Mouse (Mus musculus): Measurements from ENCODE around the gene Olfr491. TPM values are rescaled to one million over a fixed set of nuclear protein-coding genes. Genes with fewer than 3 reads are reported as not detected.

Gene Olfr491
- total RNA-seq (2021): not detected
- long read RNA-seq, experiment 1: 0 reads
- long read RNA-seq, experiment 2: 0 reads

GRCm38 (mm10) chr7:108313151-108313550 is at the start of gene Olfr491:
Gene Olfr491, plus strand, starts transcription at chr7:108313451.
- no peak for DNase-seq

- DNase-seq: no peak
Measured at GRCm38 (mm10) chr7:108288834-108289233, 24.4 kb upstream of the Olfr491 start, which contains the start of gene Olfr490. Gene Olfr490, minus strand, starts transcription at chr7:108288934.

GRCm38 (mm10) chr7:108323574-108323973 is 10.3 kb downstream of the Olfr491 start, which contains the start of gene Olfr492:
Gene Olfr492, minus strand, starts transcription at chr7:108323674.
- DNase-seq: no peak

- no peak for DNase-seq
Measured at GRCm38 (mm10) chr7:108346879-108347278, 33.6 kb downstream of the Olfr491 start, which contains the start of gene Olfr493. Gene Olfr493, minus strand, starts transcription at chr7:108346979.

- no peak for DNase-seq
Measured at GRCm38 (mm10) chr7:108365035-108365434, 51.8 kb downstream of the Olfr491 start, which contains the start of gene Olfr494. Gene Olfr494, plus strand, starts transcription at chr7:108365335.

Other genes starting within 250 kb of the Olfr491 start
- gene Olfr480, start 246.1 kb upstream of the Olfr491 start, total RNA-seq (2021): not detected
- not detected for gene Olfr481, start 233.6 kb upstream of the Olfr491 start, total RNA-seq (2021)
- gene Olfr482, start 215.9 kb upstream of the Olfr491 start, total RNA-seq (2021): 1 to 10 TPM in 1 of 2 experiments, under 1 TPM in 1; 0.63 to 1.0 TPM
- gene Olfr483, start 212.6 kb upstream of the Olfr491 start, total RNA-seq (2021): not detected
- not detected for gene Olfr484, start 186.0 kb upstream of the Olfr491 start, total RNA-seq (2021)
- not detected for gene Olfr485, start 153.6 kb upstream of the Olfr491 start, total RNA-seq (2021)
- gene Olfr486, start 140.7 kb upstream of the Olfr491 start, total RNA-seq (2021): not detected
- not detected for gene Olfr487, start 98.8 kb upstream of the Olfr491 start, total RNA-seq (2021)
- not detected for gene Olfr488, start 55.1 kb upstream of the Olfr491 start, total RNA-seq (2021)
- not detected for gene Olfr490, start 24.5 kb upstream of the Olfr491 start, total RNA-seq (2021)
- not detected for gene Olfr492, start 10.2 kb downstream of the Olfr491 start, total RNA-seq (2021)
- gene Olfr493, start 33.5 kb downstream of the Olfr491 start, total RNA-seq (2021): not detected
- not detected for gene Olfr494, start 51.9 kb downstream of the Olfr491 start, total RNA-seq (2021)
- gene Olfr495, start 79.7 kb downstream of the Olfr491 start, total RNA-seq (2021): not detected
- not detected for gene Olfr497, start 107.0 kb downstream of the Olfr491 start, total RNA-seq (2021)
- gene Olfr498, start 151.9 kb downstream of the Olfr491 start, total RNA-seq (2021): not detected
- gene Olfr502, start 211.6 kb downstream of the Olfr491 start, total RNA-seq (2021): not detected
- not detected for gene Olfr503, start 231.1 kb downstream of the Olfr491 start, total RNA-seq (2021)

Measured in gastrocnemius, postnatal 10 days (tissue).